Mouse (Mus musculus) liver, embryonic 13.5 days (tissue): Measurements from ENCODE around the gene Orai1. TPM values are rescaled to one million over a fixed set of nuclear protein-coding genes. Genes with fewer than 3 reads are reported as not detected.

Experiments
- ATAC-seq: fragments of 200-750 bp; cut with Nextera tagmentation; 2 replicates; pipeline ENCODE4 v1.8.0; 2017; ENCODE audit warnings: low read depth, mild to moderate bottlenecking, moderate number of reproducible peaks, moderate library complexity
- DNase-seq: peaks from one replicate; pipeline ENCODE4 v3.0.0; 2022
- H3K27ac ChIP-seq: fragments of 300-500 bp; sonication (generic); 2 replicates; pipeline ENCODE4 v1.5.1; 2015; ENCODE audit warnings: moderate library complexity, mild to moderate bottlenecking, inconsistent platforms
- H3K27me3 ChIP-seq: fragments of 300-500 bp; sonication (generic); 2 replicates; pipeline ENCODE4 v1.6.1; 2015; ENCODE audit warnings: mild to moderate bottlenecking, inconsistent platforms
- H3K36me3 ChIP-seq: fragments of 300-500 bp; sonication (generic); 2 replicates; pipeline ENCODE4 v1.6.1; 2015; ENCODE audit warnings: mild to moderate bottlenecking, inconsistent platforms
- H3K4me1 ChIP-seq: fragments of 300-500 bp; sonication (generic); replicated peaks from 2 replicates; pipeline ENCODE4 v1.6.1; 2015; ENCODE audit warnings: inconsistent platforms
- H3K4me2 ChIP-seq: fragments of 300-500 bp; sonication (generic); 2 replicates; pipeline ENCODE4 v1.6.1; 2015; ENCODE audit warnings: inconsistent platforms, mild to moderate bottlenecking, moderate library complexity
- H3K4me3 ChIP-seq: fragments of 300-500 bp; sonication (generic); replicated peaks from 2 replicates; pipeline ENCODE4 v1.5.1; 2015; ENCODE audit warnings: mild to moderate bottlenecking, inconsistent platforms
- H3K9ac ChIP-seq: fragments of 300-500 bp; sonication (generic); 2 replicates; pipeline ENCODE4 v1.6.1; 2015; ENCODE audit warnings: mild to moderate bottlenecking, inconsistent platforms
- H3K9me3 ChIP-seq: fragments of 300-500 bp; sonication (generic); replicated peaks from 2 replicates; pipeline ENCODE4 v1.6.1; 2016; ENCODE audit warnings: inconsistent platforms
- WGBS: fragments of 180-500 bp; shearing (Covaris S2); methylation state at CpG from one replicate; pipeline ENCODE4 v1.1.7; 2015; ENCODE audit not compliant: insufficient replicate concordance; 5-methylcytosine and 5-hydroxymethylcytosine counted together
- polyA plus RNA-seq: library from polyadenylated mRNA; unstranded; fragments of >200 nt; fragmentation: Nextera tagmentation; extraction: Ambion mirVana; gene quantifications from 2 replicates; pipeline ENCODE4 v1.2.1, GENCODE M21; 2015

The Orai1 gene
- polyA plus RNA-seq, 1 experiment from 2014 or later: 8.2 TPM

- 0 out of 2 replicates have a peak overlapping the region, but pooled peaks have one; percentile 26 for H3K9ac ChIP-seq
- H3K4me3 ChIP-seq: no peak overlapping the region
- H3K4me1 ChIP-seq: peaks cover 64% of the 10 kb centered on the region
- DNase-seq: no peak
- no peaks in the 10 kb centered on the region for H3K27me3 ChIP-seq
- H3K27ac ChIP-seq: peak overlapping the region; percentile 66
- no peak for ATAC-seq
- peak overlapping the region; percentile 21; the same call in 1 of the 2 replicates for H3K4me2 ChIP-seq
- no peaks in the 10 kb centered on the region for H3K9me3 ChIP-seq
- no peaks in the 10 kb centered on the region for H3K36me3 ChIP-seq
- WGBS: 42% methylated on average over 10 of the region's 10 CpGs
Observed at GRCm38 (mm10) chr5:123019336-123020016, 4.6 kb downstream of the Orai1 start.

- H3K9me3 ChIP-seq: no peaks in the 10 kb centered on the region
- H3K4me1 ChIP-seq: peaks cover 60% of the 10 kb centered on the region
- no peaks in the 10 kb centered on the region for H3K36me3 ChIP-seq
- H3K9ac ChIP-seq: no peak overlapping the region
- DNase-seq (no peak), ATAC-seq (no peak)
- no peaks in the 10 kb centered on the region for H3K27me3 ChIP-seq
- WGBS: 67% methylated on average over 5 of the region's 5 CpGs
- H3K4me2 ChIP-seq: no peak overlapping the region
- no peak overlapping the region for H3K27ac ChIP-seq
- H3K4me3 ChIP-seq: no peak overlapping the region
Observed at GRCm38 (mm10) chr5:123020426-123020825, 5.6 kb downstream of the Orai1 start.

DNA sequence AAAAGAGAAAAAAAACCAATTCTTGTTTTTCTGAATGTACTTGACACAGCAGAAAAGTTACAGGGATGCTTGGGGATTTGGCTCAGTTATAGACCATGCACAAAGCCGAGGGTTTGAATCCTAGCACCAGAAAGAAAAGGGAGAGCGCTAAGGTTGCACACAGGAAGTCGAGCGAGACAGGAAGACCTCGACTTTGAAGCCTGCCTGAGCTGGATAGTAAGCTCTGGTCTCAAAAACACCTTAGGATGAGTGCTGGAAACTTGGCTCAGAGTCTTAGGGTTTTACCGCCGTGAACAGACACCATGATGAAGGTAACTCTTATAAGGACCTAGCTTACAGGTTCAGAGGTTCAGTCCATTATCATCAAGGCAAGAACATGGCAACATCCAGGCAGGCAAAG lies 6.6 kb downstream of the Orai1 start:
- no peak overlapping the region for H3K4me3 ChIP-seq
- 69% methylated on average over 7 of the region's 7 CpGs for WGBS
- no peak overlapping the region for H3K9ac ChIP-seq
- DNase-seq (no peak), ATAC-seq (no peak)
- no peaks in the 10 kb centered on the region for H3K27me3 ChIP-seq
- H3K9me3 ChIP-seq: no peaks in the 10 kb centered on the region
- H3K4me2 ChIP-seq: no peak overlapping the region
- H3K27ac ChIP-seq: no peak overlapping the region
- no peaks in the 10 kb centered on the region for H3K36me3 ChIP-seq
- peaks cover 55% of the 10 kb centered on the region for H3K4me1 ChIP-seq

GRCm38 (mm10) chr5:123023049-123023448 lies 8.2 kb downstream of the Orai1 start:
- no peak overlapping the region for H3K27ac ChIP-seq
- WGBS: 61% methylated on average over 6 of the region's 6 CpGs
- H3K9ac ChIP-seq: no peak overlapping the region
- no peak overlapping the region for H3K4me3 ChIP-seq
- no peaks in the 10 kb centered on the region for H3K27me3 ChIP-seq
- H3K36me3 ChIP-seq: no peaks in the 10 kb centered on the region
- peaks cover 51% of the 10 kb centered on the region for H3K4me1 ChIP-seq
- ATAC-seq (no peak), DNase-seq (no peak)
- H3K9me3 ChIP-seq: no peaks in the 10 kb centered on the region
- no peak overlapping the region for H3K4me2 ChIP-seq

DNA sequence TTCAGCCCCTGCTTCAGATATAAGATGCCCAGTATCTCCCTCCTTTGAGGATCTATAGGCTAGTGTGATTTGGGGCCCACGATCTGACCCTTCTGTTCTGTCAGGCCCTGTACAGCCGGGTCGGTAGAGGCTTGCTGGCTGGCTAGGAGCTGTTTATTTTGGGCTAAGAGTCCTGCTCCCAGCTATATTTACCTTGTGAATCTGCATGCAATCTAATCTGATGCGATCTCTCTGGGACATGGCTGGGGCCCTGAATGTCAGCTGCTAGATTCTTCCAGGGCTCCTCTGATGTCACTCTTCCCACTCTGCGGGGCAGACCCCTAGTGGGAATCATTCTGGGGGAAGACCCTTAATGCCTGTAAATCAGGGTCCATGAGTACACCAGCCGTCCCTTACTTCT lies 9.4 kb downstream of the Orai1 start:
- Histone ChIP-seq H3K27me3 (no peaks in the 10 kb centered on the region), H3K36me3 (peaks cover 4% of the 10 kb centered on the region), H3K4me3 (no peak overlapping the region), H3K4me2 (no peak overlapping the region), H3K4me1 (peaks cover 38% of the 10 kb centered on the region), H3K27ac (peak overlapping the region; percentile 47), H3K9me3 (no peaks in the 10 kb centered on the region), H3K9ac (no peak overlapping the region)
- 70% methylated on average over 6 of the region's 6 CpGs for WGBS
- ATAC-seq: no peak
- no peak for DNase-seq

DNA sequence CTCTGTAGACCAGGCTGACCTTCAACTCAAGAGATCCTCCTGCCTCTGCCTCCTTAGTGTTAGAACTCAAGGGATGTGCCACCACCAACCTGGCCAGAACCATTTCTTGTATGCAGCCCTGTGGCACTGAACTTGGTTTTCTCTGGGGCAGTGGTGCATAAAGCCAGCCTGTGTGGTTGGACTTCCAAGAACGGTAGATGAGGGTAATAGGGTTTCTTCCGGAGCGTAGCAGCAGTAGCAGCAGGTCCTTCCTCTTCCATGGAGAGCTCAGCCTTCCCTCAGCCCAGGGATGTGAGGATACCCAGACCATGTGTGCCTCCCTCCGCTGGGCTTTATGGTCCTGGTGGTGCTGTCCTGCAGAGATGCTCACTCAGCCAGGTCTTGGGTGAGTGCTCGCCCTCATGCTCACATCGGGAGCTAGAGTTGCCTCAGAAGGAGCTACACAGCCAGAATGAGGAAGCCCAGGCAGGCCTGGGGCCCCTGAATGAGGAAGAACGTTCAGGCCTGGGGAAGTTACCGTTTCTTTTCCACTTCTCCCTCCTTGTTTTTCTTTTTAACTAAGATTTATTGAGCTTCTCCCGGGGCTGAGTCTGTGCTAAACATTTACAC lies 10.2 kb downstream of the Orai1 start:
- 27% methylated on average over 9 of the region's 9 CpGs for WGBS
- H3K4me1 ChIP-seq: peaks cover 31% of the 10 kb centered on the region
- H3K4me2 ChIP-seq: no peak overlapping the region
- H3K9ac ChIP-seq: no peak overlapping the region
- H3K9me3 ChIP-seq: no peaks in the 10 kb centered on the region
- no peak overlapping the region for H3K4me3 ChIP-seq
- H3K27ac ChIP-seq: peak overlapping the region; percentile 66
- no peaks in the 10 kb centered on the region for H3K27me3 ChIP-seq
- H3K36me3 ChIP-seq: peaks cover 11% of the 10 kb centered on the region
- ATAC-seq (peak; percentile 21; the same call in 1 of the 2 replicates), DNase-seq (no peak)

DNA sequence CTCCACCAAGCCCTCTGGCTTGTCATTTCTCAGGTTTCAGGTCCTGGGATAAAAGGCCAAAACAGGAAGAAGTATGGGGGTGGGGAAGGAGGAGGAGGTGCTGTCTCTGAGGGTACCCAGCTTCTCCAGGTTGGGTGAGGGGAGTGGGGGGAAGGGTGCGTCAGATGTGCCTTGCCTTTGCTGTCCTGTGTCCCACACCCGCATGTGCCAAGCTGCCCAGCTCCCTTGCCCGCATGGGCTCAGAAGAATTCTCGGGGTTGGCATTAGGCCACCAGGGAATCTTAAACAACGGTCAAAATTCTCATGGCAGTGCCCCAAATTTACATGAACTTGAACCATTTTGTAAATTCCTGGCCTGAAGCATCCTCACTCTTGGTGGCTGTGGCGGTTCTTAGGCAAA lies 11.5 kb downstream of the Orai1 start:
- peaks cover 16% of the 10 kb centered on the region for H3K36me3 ChIP-seq
- H3K4me2 ChIP-seq: no peak overlapping the region
- 75% methylated on average over 6 of the region's 6 CpGs for WGBS

GRCm38 (mm10) chr5:123027436-123027835 lies 12.6 kb downstream of the Orai1 start:
- no peak overlapping the region for H3K4me3 ChIP-seq
- no peak overlapping the region for H3K4me2 ChIP-seq
- no peak overlapping the region for H3K27ac ChIP-seq
- H3K4me1 ChIP-seq: peaks cover 25% of the 10 kb centered on the region
- no peak for ATAC-seq
- no peaks in the 10 kb centered on the region for H3K27me3 ChIP-seq
- no peaks in the 10 kb centered on the region for H3K9me3 ChIP-seq
- H3K9ac ChIP-seq: peak overlapping the region; percentile 13; the same call in 1 of the 2 replicates
- no peak for DNase-seq
- 56% methylated on average over 6 of the region's 6 CpGs for WGBS
- H3K36me3 ChIP-seq: peaks cover 20% of the 10 kb centered on the region

More for the DNA sequence above, 11.5 kb downstream of the Orai1 start:
- Histone ChIP-seq H3K27me3 (no peaks in the 10 kb centered on the region), H3K4me1 (peaks cover 25% of the 10 kb centered on the region), H3K9ac (no peak overlapping the region), H3K27ac (peak overlapping the region; percentile 22; the same call in 1 of the 2 replicates), H3K9me3 (no peaks in the 10 kb centered on the region), H3K4me3 (no peak overlapping the region)
- DNase-seq: no peak
- ATAC-seq: no peak

DNA sequence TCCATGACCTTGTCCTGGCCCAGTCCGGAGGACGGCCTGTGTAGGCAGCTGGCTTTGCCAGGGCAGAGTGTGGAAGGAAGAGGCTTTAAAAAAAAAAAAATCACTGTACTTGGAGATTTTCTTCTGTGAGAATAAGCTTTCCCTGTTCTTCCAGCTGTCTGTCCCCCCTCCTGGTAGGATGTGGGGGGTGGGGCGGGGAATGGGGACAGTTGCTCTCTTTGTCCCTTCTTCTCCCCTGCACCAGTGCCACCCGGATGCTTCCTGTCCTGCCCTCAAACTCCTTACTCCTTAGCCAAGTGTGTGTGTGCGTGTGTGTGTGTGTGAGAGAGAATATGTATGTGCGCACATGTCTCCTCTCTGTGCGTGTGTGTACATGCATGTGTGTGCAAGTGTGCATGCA lies 14.9 kb downstream of the Orai1 start:
- peaks cover 20% of the 10 kb centered on the region for H3K4me1 ChIP-seq
- peaks cover 20% of the 10 kb centered on the region for H3K36me3 ChIP-seq
- no peaks in the 10 kb centered on the region for H3K9me3 ChIP-seq
- WGBS: 81% methylated on average over 7 of the region's 7 CpGs
- no peak overlapping the region for H3K27ac ChIP-seq
- no peak overlapping the region for H3K9ac ChIP-seq
- H3K27me3 ChIP-seq: no peaks in the 10 kb centered on the region
- ATAC-seq (no peak), DNase-seq (no peak)
- no peak overlapping the region for H3K4me2 ChIP-seq
- H3K4me3 ChIP-seq: no peak overlapping the region

- DNase-seq (no peak), ATAC-seq (no peak)
- no peaks in the 10 kb centered on the region for H3K9me3 ChIP-seq
- H3K27me3 ChIP-seq: no peaks in the 10 kb centered on the region
- H3K9ac ChIP-seq: no peak overlapping the region
- H3K4me2 ChIP-seq: no peak overlapping the region
- H3K27ac ChIP-seq: no peak overlapping the region
- 80% methylated on average over 3 of the region's 3 CpGs for WGBS
- H3K36me3 ChIP-seq: peaks cover 20% of the 10 kb centered on the region
- peaks cover 30% of the 10 kb centered on the region for H3K4me1 ChIP-seq
- no peak overlapping the region for H3K4me3 ChIP-seq
Observed at GRCm38 (mm10) chr5:123031312-123031711, 16.4 kb downstream of the Orai1 start.

GRCm38 (mm10) chr5:123033646-123034160 lies 18.8 kb downstream of the Orai1 start:
- ATAC-seq: no peak

More at GRCm38 (mm10) chr5:123033646-123034160, 18.8 kb downstream of the Orai1 start:
- no peak overlapping the region for H3K9ac ChIP-seq
- DNase-seq: no peak
- peaks cover 20% of the 10 kb centered on the region for H3K36me3 ChIP-seq
- H3K27me3 ChIP-seq: no peaks in the 10 kb centered on the region
- H3K4me3 ChIP-seq: no peak overlapping the region
- H3K4me1 ChIP-seq: peaks cover 27% of the 10 kb centered on the region
- H3K27ac ChIP-seq: no peak overlapping the region
- whole genome bisulfite sequencing: 57% methylated on average over 7 of the region's 7 CpGs
- no peak overlapping the region for H3K4me2 ChIP-seq
- no peaks in the 10 kb centered on the region for H3K9me3 ChIP-seq
